Mouse (Mus musculus) gastrocnemius, postnatal 36 days (tissue): ENCODE measurements around the gene Adal. TPM values are rescaled to one million over a fixed set of nuclear protein-coding genes. Genes with fewer than 3 reads are reported as not detected.

Source experiments
- DNase-seq, 2 experiments: peaks; one replicate each; pipeline ENCODE4 v3.0.0; 2022
- intact Hi-C: fragments of 180-260 bp; cut with DNase I; formaldehyde crosslinking; loops from one replicate; pipeline ENCODE4 v1.15.1; 2025
- total RNA-seq, 2 experiments: library from RNA; stranded (reverse); gene quantifications; 2 replicates each; pipeline ENCODE4 v1.2.3; 2021

Adal gene
- total RNA-seq, 2 experiments from 2014 or later: 14.7 to 15.0 TPM

DNA sequence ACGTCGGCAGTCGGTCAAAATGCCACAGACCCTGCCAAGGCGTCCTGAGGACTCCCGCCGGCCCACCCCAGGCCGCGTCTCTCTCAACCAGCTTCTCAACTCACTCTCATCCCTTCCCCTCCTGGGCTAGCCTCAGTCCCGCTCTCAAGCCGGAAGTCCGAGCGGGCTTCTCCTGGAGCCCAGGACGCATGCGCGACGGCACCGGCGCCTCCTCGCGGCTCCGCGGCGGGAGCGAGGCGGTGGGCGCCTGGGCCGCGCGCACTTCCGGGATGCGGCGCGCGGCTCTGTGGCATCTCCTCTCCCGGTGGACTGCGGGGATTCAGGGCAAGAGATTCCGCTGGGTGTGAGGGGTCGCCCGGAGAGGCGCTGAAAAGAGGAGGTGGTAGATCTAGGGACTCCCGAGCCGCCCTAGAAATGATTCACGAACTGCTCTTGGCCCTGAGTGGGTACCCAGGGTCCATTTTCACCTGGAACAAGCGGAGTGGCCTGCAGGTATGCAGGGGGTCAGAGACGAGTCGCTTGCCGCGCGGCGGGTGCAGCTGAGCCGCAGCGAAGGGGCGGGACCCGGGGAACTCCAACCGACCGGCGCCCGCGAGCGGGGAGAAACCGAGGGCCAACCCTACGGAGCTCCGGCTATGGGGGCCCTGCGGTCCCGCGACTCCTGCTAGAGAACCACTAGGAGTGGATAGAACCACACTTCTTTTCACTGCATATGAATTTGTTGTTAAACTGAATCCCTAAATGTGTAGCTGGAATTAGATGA, 30.9 kb downstream of the Adal start, which contains the start of gene Zscan29:
TSS of gene Zscan29 (minus strand) at position 146 of the 763 bp plus-strand sequence.
- intact Hi-C loops: no loop called here
- peak; percentile 86 for DNase-seq

DNA sequence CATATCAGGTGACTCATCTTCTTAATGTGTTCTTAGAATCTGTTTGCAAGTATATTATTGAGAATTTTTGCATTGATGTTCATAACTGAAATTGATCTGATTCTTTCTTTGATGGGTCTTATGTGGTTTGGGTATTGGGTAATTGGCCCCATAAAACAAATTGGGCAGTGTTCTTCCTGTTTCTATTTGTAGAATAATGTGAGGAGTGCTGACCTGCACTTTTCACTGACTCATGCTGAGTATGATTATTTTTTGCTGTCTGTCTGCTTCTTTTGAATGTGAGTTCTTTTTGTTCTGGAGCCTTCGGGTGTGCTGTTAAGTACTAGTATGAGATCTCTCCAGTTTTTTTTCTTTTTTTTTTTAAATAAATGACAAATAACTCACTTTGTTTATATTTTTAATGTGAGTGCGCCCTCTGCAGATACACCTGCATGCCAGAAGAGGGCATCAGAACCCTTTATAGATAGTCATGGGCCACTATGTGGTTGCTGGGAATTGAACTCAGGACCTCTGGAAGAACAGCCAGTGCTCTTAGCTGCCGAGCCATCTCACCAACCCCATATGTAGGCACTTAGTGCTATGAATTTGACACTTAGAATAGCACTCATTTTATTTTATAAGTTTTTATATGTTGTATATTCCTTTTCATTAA, 38.7 kb downstream of the Adal start:
- no peak for DNase-seq
- intact Hi-C loops: no loop called here

DNA sequence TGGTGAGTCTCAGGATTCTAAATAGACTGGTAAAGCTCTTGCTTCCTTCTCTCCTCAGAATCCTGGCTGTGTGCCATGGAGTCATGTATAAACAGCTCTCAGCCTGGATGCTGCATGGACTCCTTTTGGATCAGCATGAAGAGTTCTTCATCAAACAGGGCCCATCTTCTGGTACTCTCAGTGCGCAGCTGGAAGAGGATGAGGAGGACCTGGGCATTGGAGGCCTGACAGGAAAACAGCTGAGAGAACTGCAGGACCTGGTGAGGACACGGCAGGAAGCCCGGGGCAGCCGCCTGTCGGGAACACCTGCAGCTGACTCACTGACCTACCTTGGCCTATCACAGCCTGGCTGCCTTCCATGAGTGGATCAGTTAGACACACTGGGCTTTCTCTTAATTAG, 43.2 kb downstream of the Adal start:
- DNase-seq: no peak
- intact Hi-C loops: loop anchor here (10.0 kb wide), 1 partner anchor 221 kb away; no protein-coding TSS in a partner anchor

DNA sequence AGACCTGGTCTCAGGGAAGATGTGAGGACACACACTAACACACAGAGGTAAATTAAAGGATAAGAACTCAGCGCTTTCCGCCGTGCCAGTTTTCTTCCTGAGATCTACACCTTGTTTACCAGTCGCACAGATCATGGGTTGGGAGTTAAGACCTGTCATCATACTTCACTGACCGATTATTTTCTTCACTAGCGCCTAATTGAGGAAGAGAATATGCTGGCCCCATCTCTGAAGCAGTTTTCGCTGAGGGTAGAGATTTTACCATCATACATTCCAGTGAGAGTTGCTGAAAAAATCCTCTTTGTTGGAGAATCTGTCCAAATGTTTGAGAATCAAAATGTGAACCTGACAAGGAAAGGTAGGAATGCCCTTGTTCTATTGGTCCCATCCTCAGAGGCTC, 43.9 kb downstream of the Adal start:
- intact Hi-C loops: loop anchor here (10.0 kb wide), 1 partner anchor 221 kb away; no protein-coding TSS in a partner anchor
- DNase-seq: no peak

DNA sequence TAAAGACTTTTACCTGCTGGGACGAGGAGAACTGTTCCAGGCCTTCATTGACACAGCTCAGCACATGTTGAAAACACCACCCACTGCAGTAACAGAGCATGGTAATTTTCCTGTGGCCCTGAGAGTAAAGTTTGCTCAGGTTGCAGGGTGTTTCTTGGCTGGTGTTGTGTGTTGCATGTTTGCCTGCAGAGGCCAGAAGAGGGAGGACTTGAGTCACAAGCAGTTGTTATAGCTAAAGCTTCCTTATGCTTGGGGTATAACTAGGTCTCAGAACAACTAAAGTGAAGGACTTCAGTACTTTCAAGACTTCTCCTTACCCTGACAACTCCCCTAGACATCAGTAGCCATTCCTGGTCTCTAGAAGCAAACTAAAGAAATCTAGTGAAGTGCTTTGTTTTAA, 48.3 kb downstream of the Adal start:
- no peak for DNase-seq
- intact Hi-C loops: loop anchor here (10.0 kb wide), 1 partner anchor 216 kb away; no protein-coding TSS in a partner anchor

DNA sequence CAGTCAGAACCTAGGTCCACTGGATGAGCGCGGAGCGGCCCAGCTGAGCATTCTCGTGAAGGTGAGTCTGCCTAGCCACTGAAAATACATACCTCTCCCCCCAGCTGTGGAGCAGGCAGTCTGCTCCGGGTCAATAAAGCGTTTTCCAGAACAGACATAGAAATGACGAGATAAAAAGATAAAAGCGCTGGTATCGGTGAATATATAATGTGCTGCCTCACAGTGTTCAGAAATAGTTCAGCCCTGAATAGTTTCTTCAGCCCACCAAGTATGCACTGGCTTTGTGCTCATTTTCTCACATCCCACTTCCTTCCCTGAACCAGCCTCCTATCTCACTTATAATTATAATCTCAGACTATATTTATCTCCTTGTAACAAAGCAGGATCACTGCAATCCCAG, 55.2 kb downstream of the Adal start:
- DNase-seq: no peak
- intact Hi-C loops: no loop called here

DNA sequence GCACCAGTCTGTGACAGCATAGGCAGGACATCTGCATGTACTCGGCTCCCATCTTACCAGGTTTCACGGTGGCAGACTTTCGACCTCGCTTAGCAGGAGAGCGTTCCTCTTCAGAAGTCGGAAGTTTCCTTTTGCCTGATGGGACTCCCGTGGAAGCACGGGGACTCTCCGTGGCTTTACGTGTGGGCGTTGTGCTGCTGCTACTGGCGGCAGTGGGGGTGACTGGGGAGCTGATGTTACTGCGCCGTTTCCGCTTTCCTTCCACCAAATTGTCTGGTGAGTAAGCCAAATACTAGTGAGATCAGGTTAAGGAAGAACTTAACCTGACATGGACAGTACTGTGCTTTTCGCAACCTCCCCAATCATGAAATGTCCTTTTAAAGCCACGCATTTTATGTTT, 64.0 kb downstream of the Adal start:
- intact Hi-C loops: no loop called here
- DNase-seq: no peak

Other genes starting within 250 kb of the Adal start
- gene Ubr1, start 169.7 kb upstream of the Adal start, total RNA-seq: 10 to 100 TPM; 20.1 to 26.0 TPM
- 1 to 10 TPM; 2.4 to 4.1 TPM for gene Tmem62, start 163.4 kb upstream of the Adal start, total RNA-seq
- gene Ccndbp1, start 132.0 kb upstream of the Adal start, total RNA-seq: 10 to 100 TPM; 16.5 to 19.3 TPM
- not detected for gene Epb42, start 103.4 kb upstream of the Adal start, total RNA-seq
- gene Tgm5, start 54.6 kb upstream of the Adal start, total RNA-seq: not detected
- gene Tgm7, start 30.6 kb upstream of the Adal start, total RNA-seq: not detected
- 1 to 10 TPM; 2.7 to 4.1 TPM for gene Lcmt2, start 225 bp downstream of the Adal start, total RNA-seq
- 10 to 100 TPM; 10.2 to 11.5 TPM for gene Tubgcp4, start 30.2 kb downstream of the Adal start, total RNA-seq
- gene Zscan29, start 30.7 kb downstream of the Adal start, total RNA-seq: 1 to 10 TPM; 3.6 to 4.6 TPM
- 10 to 100 TPM; 14.2 to 16.0 TPM for gene Trp53bp1, start 131.0 kb downstream of the Adal start, total RNA-seq
- gene Map1a, start 149.2 kb downstream of the Adal start, total RNA-seq: 1 to 10 TPM; 6.7 to 8.1 TPM
- 10 to 100 TPM; 63.1 to 84.5 TPM for gene Ppip5k1, start 215.0 kb downstream of the Adal start, total RNA-seq
- not detected for gene Ckmt1, start 217.3 kb downstream of the Adal start, total RNA-seq
- under 1 TPM in 1 of 2 experiments, not detected in 1; 0.08 TPM for gene Strc, start 246.7 kb downstream of the Adal start, total RNA-seq